Mouse (Mus musculus): ENCODE results near the gene Il4ra.

Gene Il4ra

DNA sequence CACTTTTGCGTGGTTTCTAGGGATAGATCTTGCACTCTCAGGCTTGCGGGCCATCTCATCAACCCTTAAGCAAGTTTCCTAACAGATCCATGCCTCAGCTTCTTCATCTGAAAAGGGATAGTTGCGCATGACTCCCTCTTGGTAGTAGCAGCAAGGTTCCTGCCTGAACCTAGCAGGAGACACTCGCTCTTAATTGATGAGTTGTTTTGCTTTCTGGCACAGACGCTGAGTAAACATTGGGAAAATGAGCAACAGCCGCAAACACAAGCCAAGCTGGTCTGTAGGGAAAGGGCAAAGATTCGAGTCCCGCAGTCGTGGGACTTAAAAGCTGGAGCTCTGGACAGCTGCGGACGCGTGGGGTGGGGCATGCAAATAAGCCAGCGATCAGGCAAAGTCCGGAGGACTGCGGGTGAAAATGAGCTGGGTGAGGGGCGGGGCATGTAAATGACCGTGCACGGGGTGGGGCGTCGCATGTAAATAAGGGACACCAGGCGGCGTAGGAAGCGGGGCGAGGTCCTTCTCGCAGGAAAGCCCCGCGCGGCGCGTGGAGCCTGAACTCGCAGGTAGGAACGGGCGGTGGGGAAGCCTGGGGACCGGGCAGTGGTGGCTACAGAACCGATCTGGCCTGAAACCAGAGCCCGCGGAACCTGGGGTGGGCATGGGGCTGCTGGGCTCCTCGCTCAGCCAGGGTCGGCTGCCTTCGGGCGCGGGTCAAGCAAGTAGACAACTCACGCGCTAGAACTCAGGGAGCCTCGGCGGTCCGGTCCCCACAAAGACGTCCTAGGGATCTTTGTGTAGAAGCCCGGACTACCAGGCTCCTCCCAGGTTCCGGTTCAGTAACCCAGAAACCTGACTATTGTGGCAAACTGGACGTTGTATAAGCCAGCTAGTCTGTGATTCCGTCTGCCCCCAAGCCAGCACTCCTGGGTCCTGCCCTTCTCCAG, at the start of gene Il4ra:
Il4ra (plus strand) TSS at position 355 of the 944 bp plus-strand sequence.
- peak; percentile 53 for ATAC-seq (ENCODE audit: low TSS enrichment)

DNA sequence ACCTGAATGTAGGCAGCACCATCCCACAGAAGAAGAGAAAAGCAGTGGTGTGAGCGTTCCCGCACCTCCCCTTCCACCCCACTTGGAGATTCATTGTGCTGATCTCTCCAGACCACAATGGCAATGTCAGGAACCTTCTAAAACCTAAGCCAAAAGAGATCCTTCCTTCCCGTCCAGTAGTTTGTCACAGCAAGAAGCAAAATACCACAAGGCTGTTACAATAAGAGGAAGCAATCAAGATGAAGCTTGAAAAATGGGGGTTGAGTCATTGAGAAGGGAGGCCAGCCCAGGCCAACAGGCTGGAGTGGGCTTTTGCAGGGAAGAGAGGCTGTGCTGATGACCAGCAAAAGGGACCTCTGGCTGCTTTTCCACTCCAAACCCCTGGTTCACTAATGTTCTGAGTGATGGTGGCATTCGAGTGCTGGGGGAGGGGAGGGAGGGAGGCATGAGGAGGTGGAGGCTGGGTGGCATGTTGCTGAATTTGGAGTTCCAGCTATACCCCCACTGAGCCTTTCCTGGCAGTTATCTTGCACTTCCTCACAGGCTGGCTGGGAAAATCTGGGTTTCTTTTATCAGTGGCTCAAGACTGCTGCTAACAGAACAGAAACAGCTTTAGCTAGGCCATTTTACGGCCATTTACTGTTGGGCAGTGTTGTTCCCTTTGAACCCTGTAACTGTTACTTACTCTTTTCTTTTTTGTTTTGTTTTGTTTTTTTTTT, 48.4 kb upstream of the Il4ra start:
- no peak for ATAC-seq (ENCODE audit: low TSS enrichment)

- ATAC-seq (ENCODE audit: low TSS enrichment), result peak; percentile 78
Measured at GRCm38 (mm10) chr7:125504618-125505017, 47.3 kb upstream of the Il4ra start.

DNA sequence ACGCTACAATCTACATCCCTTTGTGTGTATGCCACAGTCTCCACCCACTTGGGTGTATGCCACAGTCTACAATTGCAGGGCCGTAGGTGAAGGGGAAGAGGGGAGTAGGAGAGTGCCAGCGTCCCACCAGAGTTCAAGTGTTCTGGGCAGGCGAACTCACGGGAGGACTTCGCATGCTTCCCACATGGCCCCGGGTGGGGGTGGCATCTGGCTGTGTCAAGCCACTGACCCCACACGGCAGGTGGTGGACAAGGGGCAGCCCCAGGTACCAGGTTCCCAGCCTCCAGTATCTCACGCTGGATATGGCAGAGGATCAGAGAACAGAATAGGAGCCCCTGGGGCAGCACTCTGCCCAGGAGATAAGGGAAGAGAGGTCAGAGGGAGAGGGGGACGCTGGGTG, 46.4 kb upstream of the Il4ra start:
- no peak for ATAC-seq (ENCODE audit: low TSS enrichment)

- no peak for ATAC-seq (ENCODE audit: low TSS enrichment)
Measured at GRCm38 (mm10) chr7:125507279-125507678, 44.6 kb upstream of the Il4ra start.

GRCm38 (mm10) chr7:125511432-125511831, 40.5 kb upstream of the Il4ra start:
- no peak for ATAC-seq (ENCODE audit: low TSS enrichment)

- ATAC-seq (ENCODE audit: low TSS enrichment), result no peak
Measured at GRCm38 (mm10) chr7:125511852-125512251, 40.1 kb upstream of the Il4ra start.

GRCm38 (mm10) chr7:125515081-125515853, 36.7 kb upstream of the Il4ra start:
- ATAC-seq (ENCODE audit: low TSS enrichment), result 0 out of 2 replicates have a peak, but pooled peaks have one; percentile 13

DNA sequence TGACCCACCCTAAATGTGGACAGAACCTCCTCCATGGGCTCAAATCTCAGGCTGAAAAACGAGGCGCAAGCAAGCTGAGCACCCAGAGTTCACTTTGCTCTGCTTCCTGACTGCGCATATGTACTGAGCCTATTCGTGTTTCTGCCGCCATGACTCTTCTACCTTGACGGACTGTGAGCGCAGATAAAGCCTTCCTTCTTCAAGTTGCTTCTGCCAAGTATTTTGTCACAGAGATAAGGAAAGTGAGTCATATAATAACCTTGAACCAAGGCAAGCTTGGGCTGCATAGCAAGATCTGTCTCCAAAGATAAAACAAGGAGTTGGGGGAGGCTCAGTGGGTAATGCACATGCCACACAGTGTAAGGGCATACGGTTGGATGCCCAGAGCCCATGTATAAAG, 35.2 kb upstream of the Il4ra start:
- no peak for ATAC-seq (ENCODE audit: low TSS enrichment)

DNA sequence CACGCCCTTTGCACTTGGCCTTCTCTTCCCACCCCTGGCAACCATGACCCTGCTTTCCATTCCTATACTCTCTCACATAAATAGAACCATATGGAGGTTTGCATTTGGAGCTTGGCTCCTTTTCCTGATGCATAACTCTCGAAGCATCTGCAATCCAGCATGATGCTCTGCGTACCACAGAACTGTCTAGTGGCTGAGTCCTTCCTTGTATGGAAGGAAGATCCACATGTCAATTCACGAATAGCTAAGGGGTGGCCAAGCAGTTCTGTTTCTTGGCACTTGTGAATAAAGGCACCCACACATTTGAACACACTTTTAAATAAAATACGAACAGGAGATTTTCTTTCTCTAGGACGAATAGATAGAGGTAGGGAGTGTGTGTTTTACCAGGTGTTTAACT, 34.5 kb upstream of the Il4ra start:
- peak; percentile 73; the same call in 1 of the 2 replicates for ATAC-seq (ENCODE audit: low TSS enrichment)

DNA sequence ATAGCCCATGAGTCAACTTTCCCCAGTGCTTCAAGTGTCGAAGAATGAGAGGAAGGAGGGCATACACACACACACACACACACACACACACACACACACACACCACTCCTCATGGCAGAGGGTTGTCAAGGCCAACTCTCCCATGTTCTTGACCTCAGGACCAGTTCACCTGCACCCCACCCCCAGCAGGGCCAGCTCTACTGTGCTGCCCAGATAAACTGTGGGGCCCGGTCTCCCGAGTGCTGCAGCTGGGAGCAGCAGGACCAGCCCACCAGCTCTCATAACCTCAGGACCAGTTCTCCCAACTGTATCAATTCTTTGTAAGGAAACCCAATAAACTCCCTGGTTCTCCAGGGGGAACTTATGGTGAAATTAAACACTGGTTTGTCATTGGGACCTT, 32.2 kb upstream of the Il4ra start:
- no peak for ATAC-seq (ENCODE audit: low TSS enrichment)

DNA sequence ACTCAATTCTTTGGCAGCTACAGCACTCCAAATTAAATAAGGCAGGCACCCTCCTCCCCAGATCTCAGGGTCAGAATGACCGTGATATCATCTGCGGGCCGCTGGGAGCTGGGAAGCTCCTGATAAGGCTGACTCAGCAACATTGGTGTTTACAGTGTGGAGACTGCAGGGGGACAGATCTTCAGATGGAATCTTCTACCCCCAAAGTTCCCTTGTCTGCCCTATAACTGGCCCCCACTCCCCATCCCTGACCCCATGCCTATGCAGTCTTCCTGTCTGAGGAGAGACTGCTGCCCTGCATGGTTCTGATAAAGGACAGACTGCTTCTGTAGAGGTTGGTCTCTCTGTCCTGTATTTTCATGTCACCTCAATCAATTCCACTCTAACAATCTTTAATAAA, 28.9 kb upstream of the Il4ra start:
- ATAC-seq (ENCODE audit: low TSS enrichment), result no peak

DNA sequence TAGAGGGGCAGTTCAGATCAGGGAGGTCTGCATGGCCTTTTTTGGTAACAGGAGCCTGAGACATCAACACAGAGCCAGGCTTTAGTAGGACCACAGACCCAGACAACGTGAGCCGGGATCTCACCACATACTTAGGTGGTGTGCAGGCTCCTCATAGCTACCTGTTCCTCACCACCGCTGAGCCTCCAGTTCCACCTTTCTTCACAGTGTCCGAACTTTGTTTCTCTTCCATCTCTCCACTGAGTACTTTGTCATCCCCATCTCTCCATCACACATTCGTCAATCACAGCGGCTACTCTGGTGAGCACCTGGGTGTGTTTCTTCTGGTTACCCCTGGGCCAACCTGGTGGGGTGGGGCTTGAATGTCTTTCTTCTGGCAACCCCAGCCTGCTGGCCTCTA, 24.7 kb upstream of the Il4ra start:
- ATAC-seq (ENCODE audit: low TSS enrichment), result no peak

DNA sequence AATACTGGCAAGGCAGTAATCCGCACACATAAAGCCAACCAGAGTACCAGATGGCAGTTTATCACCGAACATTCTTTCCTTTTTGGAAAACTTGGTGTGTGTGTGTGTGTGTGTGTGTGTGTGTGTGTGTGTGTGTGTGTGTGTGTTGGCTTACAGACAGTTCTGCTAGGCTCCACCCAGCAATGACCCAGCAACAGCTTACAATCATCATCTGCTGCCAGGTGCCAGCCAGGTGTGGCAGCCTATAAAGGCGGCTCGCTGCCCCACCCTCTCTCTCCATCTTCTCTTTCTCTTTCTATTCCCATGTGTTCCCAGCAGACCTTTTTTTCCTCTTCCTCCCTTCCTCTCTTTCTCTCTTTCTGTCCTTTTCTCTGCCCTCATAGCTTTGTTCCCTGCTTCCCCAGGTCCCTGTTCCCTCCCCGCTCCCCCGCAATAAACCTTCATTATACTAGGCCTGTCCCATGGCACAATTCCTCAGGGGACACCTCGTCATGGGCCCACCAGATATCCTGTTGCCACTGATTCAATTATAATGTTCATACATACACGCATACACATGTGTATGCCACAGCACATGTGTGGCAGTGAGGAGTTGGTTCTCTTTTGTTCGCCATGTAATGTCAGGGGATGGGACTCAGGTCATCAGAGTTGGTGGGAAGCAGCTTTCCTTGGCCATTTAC, 23.9 kb upstream of the Il4ra start:
- ATAC-seq (ENCODE audit: low TSS enrichment), result no peak

DNA sequence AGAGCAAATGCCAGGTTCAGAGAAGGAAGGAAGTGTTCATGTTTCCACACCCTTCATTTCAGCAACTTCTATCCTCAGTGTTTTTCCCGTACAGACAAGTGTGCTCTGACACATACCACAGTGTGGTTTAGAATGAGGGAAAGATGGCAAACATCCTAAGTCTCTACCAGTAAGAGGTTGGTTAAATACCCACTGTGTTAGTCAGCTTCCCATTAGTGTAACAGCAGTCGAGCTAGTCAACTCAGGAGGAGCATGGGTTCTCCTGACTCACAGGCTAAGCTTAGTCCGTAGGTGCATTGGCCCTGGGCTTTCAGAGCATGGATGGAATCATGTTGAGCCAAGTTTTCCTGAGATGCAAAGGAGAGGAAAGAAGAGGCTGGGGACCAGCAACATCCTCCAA, 12.6 kb upstream of the Il4ra start:
- no peak for ATAC-seq (ENCODE audit: low TSS enrichment)

DNA sequence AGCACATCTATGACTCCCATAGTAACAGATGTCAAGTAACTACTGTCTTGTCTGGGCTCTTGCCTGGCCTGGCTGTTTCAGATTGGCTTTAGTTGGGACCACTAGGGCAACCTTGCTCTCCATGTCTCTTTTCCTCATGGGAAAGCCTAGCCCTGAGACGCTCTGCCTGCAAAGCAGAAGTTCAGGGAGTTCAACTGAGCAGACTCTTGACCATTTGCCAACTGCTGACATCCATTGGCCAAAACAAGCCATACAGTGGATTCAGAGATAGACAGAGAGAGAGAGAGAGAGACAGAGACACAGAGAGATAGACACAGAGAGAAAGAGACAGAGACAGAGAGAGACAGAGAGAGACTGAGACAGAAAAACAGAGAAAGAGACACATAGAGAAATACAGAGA, 10.9 kb upstream of the Il4ra start:
- ATAC-seq (ENCODE audit: low TSS enrichment), result no peak

DNA sequence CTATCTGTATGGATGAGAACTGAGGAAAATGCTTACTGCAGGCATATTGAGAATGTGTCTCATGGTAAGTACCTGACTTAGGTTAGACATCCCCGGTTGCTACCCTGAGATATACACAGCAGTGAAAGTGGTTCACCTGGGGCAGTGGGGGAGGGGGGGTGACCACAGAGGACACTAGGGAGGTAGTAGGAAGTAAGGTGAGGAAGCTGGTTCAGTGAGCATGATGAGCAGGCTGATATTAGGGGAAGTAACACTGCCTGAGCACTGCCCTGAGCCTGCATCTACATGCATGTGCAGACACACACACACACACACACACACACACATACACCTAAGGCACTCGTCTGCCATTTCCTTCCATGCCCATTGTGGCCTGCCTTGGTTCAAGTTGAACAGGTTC, 10.1 kb upstream of the Il4ra start:
- ATAC-seq (ENCODE audit: low TSS enrichment), result no peak

- no peak for ATAC-seq (ENCODE audit: low TSS enrichment)
Measured at GRCm38 (mm10) chr7:125542335-125543050, 9.4 kb upstream of the Il4ra start.

GRCm38 (mm10) chr7:125543497-125543896, 8.4 kb upstream of the Il4ra start:
- ATAC-seq (ENCODE audit: low TSS enrichment), result no peak

DNA sequence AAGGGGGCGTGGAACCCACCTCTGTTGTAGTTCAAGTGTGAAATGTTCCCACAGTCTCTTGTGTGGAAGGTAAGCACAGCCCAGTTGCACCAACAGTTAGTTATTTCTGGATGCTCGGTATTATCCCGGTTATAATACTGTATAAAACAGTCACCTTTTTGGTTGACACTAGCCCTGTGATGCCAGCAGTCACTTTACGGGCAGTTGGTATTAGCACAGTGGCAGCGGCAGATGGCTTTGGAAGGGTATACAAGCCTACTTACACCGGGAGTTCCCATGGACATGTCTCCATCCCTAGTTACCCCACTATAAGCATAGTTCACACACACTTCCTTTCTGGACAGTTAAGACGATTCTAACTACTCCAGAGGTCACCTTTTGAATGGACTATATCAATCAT, 6.6 kb upstream of the Il4ra start:
- no peak for ATAC-seq (ENCODE audit: low TSS enrichment)

- ATAC-seq (ENCODE audit: low TSS enrichment), result no peak
Measured at GRCm38 (mm10) chr7:125546727-125547126, 5.2 kb upstream of the Il4ra start.
